Mouse (Mus musculus) myocyte (in vitro differentiated cells): ENCODE measurements around the gene Krtcap2. TPM values are rescaled to one million over a fixed set of nuclear protein-coding genes. Genes with fewer than 3 reads are reported as not detected.

ENCODE experiments used
- H3K27me3 ChIP-seq: one replicate; pipeline ENCODE4 v1.6.1; 2011; ENCODE audit not compliant: control insufficient read depth, insufficient read depth, insufficient read length
- H3K36me3 ChIP-seq: one replicate; pipeline ENCODE4 v1.6.1; 2011; ENCODE audit not compliant: control insufficient read depth, insufficient read depth
- H3K4me2 ChIP-seq: one replicate; pipeline ENCODE4 v1.6.1; 2011; ENCODE audit warnings: low read depth, control low read depth
- H3K4me3 ChIP-seq: one replicate; pipeline ENCODE4 v1.5.1; 2011; ENCODE audit warnings: mild to moderate bottlenecking, control low read depth, moderate library complexity
- H3K79me2 ChIP-seq: one replicate; pipeline ENCODE4 v1.6.1; 2011; ENCODE audit not compliant: control insufficient read depth, insufficient read depth
- H3ac ChIP-seq: one replicate; pipeline ENCODE4 v1.6.1; 2011; ENCODE audit not compliant: control insufficient read depth, insufficient read length
- CEBPB ChIP-seq: IDR thresholded peaks from 2 replicates; pipeline ENCODE4 v1.6.1; 2011; ENCODE audit warnings: mild to moderate bottlenecking, moderate library complexity; ENCODE audit not compliant: poor library complexity, insufficient read depth, severe bottlenecking
- E2F4 ChIP-seq: IDR thresholded peaks from one replicate; pipeline ENCODE4 v1.6.1; 2011; ENCODE audit warnings: mild to moderate bottlenecking, control low read depth, moderate library complexity; ENCODE audit not compliant: insufficient read depth
- MAX ChIP-seq: IDR thresholded peaks from one replicate; pipeline ENCODE4 v1.6.1; 2011; ENCODE audit warnings: low read depth, mild to moderate bottlenecking, control low read depth
- MYOD1 ChIP-seq, 3 experiments: IDR thresholded peaks; one replicate each; pipeline ENCODE4 v1.6.1; 2011; ENCODE audit warnings: control low read depth in 2 of 3, low read depth in 2 of 3, mild to moderate bottlenecking in 2 of 3, moderate library complexity in 1 of 3; ENCODE audit not compliant: insufficient read length in 2 of 3, control insufficient read depth in 1 of 3
- MYOG ChIP-seq, 3 experiments: IDR thresholded peaks; one replicate each; pipeline ENCODE4 v1.6.1; 2011; ENCODE audit warnings: control low read depth in 2 of 3, low read depth in 2 of 3, mild to moderate bottlenecking in 2 of 3; ENCODE audit not compliant: insufficient read length in 2 of 3, control insufficient read depth in 1 of 3, insufficient read depth in 1 of 3
- POLR2A ChIP-seq: IDR thresholded peaks from one replicate; pipeline ENCODE4 v1.6.1; 2011; ENCODE audit warnings: low read depth, mild to moderate bottlenecking, control low read depth, moderate library complexity; ENCODE audit not compliant: insufficient read length
- POLR2AphosphoS2 ChIP-seq: IDR thresholded peaks from one replicate; pipeline ENCODE4 v1.6.1; 2011; ENCODE audit warnings: low read depth, control low read depth; ENCODE audit not compliant: insufficient read length
- REST ChIP-seq: IDR thresholded peaks from one replicate; pipeline ENCODE4 v1.6.1; 2011; ENCODE audit warnings: mild to moderate bottlenecking, control low read depth, moderate library complexity; ENCODE audit not compliant: insufficient read depth, insufficient read length
- SRF ChIP-seq: IDR thresholded peaks from one replicate; pipeline ENCODE4 v1.6.1; 2011; ENCODE audit warnings: low read depth; ENCODE audit not compliant: control insufficient read depth, insufficient read length
- TCF12 ChIP-seq: IDR thresholded peaks from one replicate; pipeline ENCODE4 v1.6.1; 2011; ENCODE audit warnings: mild to moderate bottlenecking, control low read depth; ENCODE audit not compliant: poor library complexity, insufficient read depth, severe bottlenecking
- TCF3 ChIP-seq: IDR thresholded peaks from one replicate; pipeline ENCODE4 v1.6.1; 2011; ENCODE audit warnings: low read depth, control low read depth; ENCODE audit not compliant: insufficient read length
- USF1 ChIP-seq: IDR thresholded peaks from one replicate; pipeline ENCODE4 v1.6.1; 2011; ENCODE audit warnings: low read depth, mild to moderate bottlenecking, control low read depth, moderate library complexity
- polyA plus RNA-seq: library from polyadenylated mRNA; unstranded; fragments of >200 nt; fragmentation: generic; extraction: Trizol; gene quantifications from one replicate; pipeline ENCODE4 v1.2.1, GENCODE M21; 2012; ENCODE audit warnings: missing spikeins

The Krtcap2 gene
- polyA plus RNA-seq, 1 experiment: 371 TPM

- H3ac ChIP-seq: no peak overlapping the region
- H3K4me3 ChIP-seq: peak overlapping the region; percentile 59
- H3K27me3 ChIP-seq: peaks cover 7% of the 10 kb centered on the region
- no peaks in the 10 kb centered on the region for H3K36me3 ChIP-seq
- H3K4me2 ChIP-seq: peak overlapping the region; percentile 83
- no peaks in the 10 kb centered on the region for H3K79me2 ChIP-seq
- TF ChIP-seq POLR2AphosphoS2: no peak
- TF ChIP-seq E2F4: no peak
- TF ChIP-seq MAX: no peak
- no peak for TF ChIP-seq TCF3
- no peak for TF ChIP-seq REST
- TF ChIP-seq TCF12: no peak
- no peak for TF ChIP-seq MYOD1 (IDR thresholded peaks at IDR 0.05; ENCODE audit: control insufficient read depth in 1 of 3, insufficient read length in 2 of 3, low read depth in 2 of 3)
- no peak for TF ChIP-seq POLR2A
- TF ChIP-seq SRF: no peak
- TF ChIP-seq USF1: no peak
- no peak for TF ChIP-seq CEBPB
- TF ChIP-seq MYOG (IDR thresholded peaks at IDR 0.05; ENCODE audit: control insufficient read depth in 1 of 3, insufficient read depth in 1 of 3, insufficient read length in 2 of 3, low read depth in 2 of 3): no peak
Measured at GRCm38 (mm10) chr3:89281579-89282290, 36.0 kb downstream of the Krtcap2 start.

GRCm38 (mm10) chr3:89282291-89282643, 36.5 kb downstream of the Krtcap2 start:
- Histone ChIP-seq H3ac (no peak overlapping the region), H3K4me3 (no peak overlapping the region), H3K79me2 (no peaks in the 10 kb centered on the region), H3K27me3 (peaks cover 9% of the 10 kb centered on the region), H3K36me3 (no peaks in the 10 kb centered on the region), H3K4me2 (no peak overlapping the region)
- TF ChIP-seq USF1: no peak
- TF ChIP-seq MYOG (IDR thresholded peaks at IDR 0.05; ENCODE audit: control insufficient read depth in 1 of 3, insufficient read depth in 1 of 3, insufficient read length in 2 of 3, low read depth in 2 of 3): no peak
- TF ChIP-seq POLR2AphosphoS2: no peak
- no peak for TF ChIP-seq REST
- no peak for TF ChIP-seq MAX
- TF ChIP-seq CEBPB: no peak
- no peak for TF ChIP-seq POLR2A
- no peak for TF ChIP-seq MYOD1 (IDR thresholded peaks at IDR 0.05; ENCODE audit: control insufficient read depth in 1 of 3, insufficient read length in 2 of 3, low read depth in 2 of 3)
- TF ChIP-seq E2F4: no peak
- no peak for TF ChIP-seq TCF3
- TF ChIP-seq TCF12: no peak
- TF ChIP-seq SRF: no peak

GRCm38 (mm10) chr3:89284261-89284660, 38.5 kb downstream of the Krtcap2 start:
- TF ChIP-seq POLR2A: no peak
- TF ChIP-seq E2F4: no peak
- no peak for TF ChIP-seq USF1
- TF ChIP-seq MAX: no peak
- TF ChIP-seq MYOG (IDR thresholded peaks at IDR 0.05; ENCODE audit: control insufficient read depth in 1 of 3, insufficient read depth in 1 of 3, insufficient read length in 2 of 3, low read depth in 2 of 3): no peak
- no peak for TF ChIP-seq MYOD1 (IDR thresholded peaks at IDR 0.05; ENCODE audit: control insufficient read depth in 1 of 3, insufficient read length in 2 of 3, low read depth in 2 of 3)
- no peak for TF ChIP-seq POLR2AphosphoS2
- no peak for TF ChIP-seq CEBPB
- Histone ChIP-seq H3K4me3 (no peak overlapping the region), H3ac (no peak overlapping the region), H3K79me2 (no peaks in the 10 kb centered on the region), H3K4me2 (no peak overlapping the region), H3K27me3 (peaks cover 13% of the 10 kb centered on the region), H3K36me3 (no peaks in the 10 kb centered on the region)

GRCm38 (mm10) chr3:89285526-89285925, 39.8 kb downstream of the Krtcap2 start:
- Histone ChIP-seq H3ac (no peak overlapping the region), H3K36me3 (no peaks in the 10 kb centered on the region), H3K27me3 (peaks cover 13% of the 10 kb centered on the region), H3K4me2 (no peak overlapping the region), H3K79me2 (no peaks in the 10 kb centered on the region), H3K4me3 (no peak overlapping the region)
- TF ChIP-seq TCF3: no peak

GRCm38 (mm10) chr3:89287286-89287685, 41.5 kb downstream of the Krtcap2 start:
- TF ChIP-seq SRF: no peak
- TF ChIP-seq CEBPB: no peak
- TF ChIP-seq TCF12: no peak
- TF ChIP-seq MAX: no peak
- no peak for TF ChIP-seq REST
- no peak for TF ChIP-seq POLR2AphosphoS2
- TF ChIP-seq POLR2A: no peak
- TF ChIP-seq USF1: no peak
- no peak for TF ChIP-seq E2F4
- no peak for TF ChIP-seq TCF3
- TF ChIP-seq MYOG (IDR thresholded peaks at IDR 0.05; ENCODE audit: control insufficient read depth in 1 of 3, insufficient read depth in 1 of 3, insufficient read length in 2 of 3, low read depth in 2 of 3): no peak
- Histone ChIP-seq H3K79me2 (no peaks in the 10 kb centered on the region), H3K36me3 (no peaks in the 10 kb centered on the region), H3K27me3 (peaks cover 13% of the 10 kb centered on the region), H3K4me2 (no peak overlapping the region), H3K4me3 (no peak overlapping the region), H3ac (no peak overlapping the region)
